In genomic region chr1:86532362-86533051, GRCm38 (mm10) we compare ENCODE assay signal across 8 mouse cellular contexts. TPM values are rescaled to one million over a fixed set of nuclear protein-coding genes. Genes with fewer than 3 reads are reported as not detected.
DNase-seq lines count a peak whose midpoint lies in the region; ATAC-seq lines count a peak whose summit lies in the region.

No protein-coding gene starts in this region.

- peaks cover 39% of the 10 kb centered on the region for H3K4me1 ChIP-seq in forebrain, embryonic 10.5 days
- H3K4me1 ChIP-seq in heart, embryonic 15.5 days (replicated peaks), result peaks cover 34% of the 10 kb centered on the region
- peaks cover 46% of the 10 kb centered on the region for H3K4me1 ChIP-seq in liver, embryonic 13.5 days (replicated peaks)
- H3K4me1 ChIP-seq in stomach, embryonic 15.5 days, result peaks cover 29% of the 10 kb centered on the region

- peak; percentile 95 for DNase-seq in CD4-positive, CD25-positive, alpha-beta regulatory T cell, adult 2 months (ENCODE audit: low read depth, low spot score)
- peak; percentile 95 for DNase-seq in c-Kit-negative CD71-positive TER-119-positive erythroid progenitor cells, embryonic 14.5 days (ENCODE audit: low read depth, low spot score)
- DNase-seq in forebrain, embryonic 10.5 days (ENCODE audit: extremely low spot score, low spot score), result peak; percentile 94
- DNase-seq in kidney, postnatal 14 days, result peak; percentile 92
- peak; percentile 87 for DNase-seq in liver, embryonic 13.5 days
- DNase-seq in neural tube, embryonic 10.5 days (ENCODE audit: extremely low spot score, low spot score), result peak; percentile 97

- peak overlapping the region; percentile 33 for H3K4me3 ChIP-seq in forebrain, embryonic 10.5 days
- H3K4me3 ChIP-seq in heart, embryonic 15.5 days, result no peak overlapping the region
- H3K4me3 ChIP-seq in liver, embryonic 13.5 days (replicated peaks), result no peak overlapping the region
- no peak overlapping the region for H3K4me3 ChIP-seq in stomach, embryonic 15.5 days (replicated peaks)

- 26% methylated on average over 11 of the region's 11 CpGs for WGBS in forebrain, embryonic 10.5 days
- WGBS in heart, embryonic 15.5 days, result 24% methylated on average over 11 of the region's 11 CpGs
- 23% methylated on average over 11 of the region's 11 CpGs for WGBS in liver, embryonic 13.5 days (ENCODE audit: insufficient replicate concordance)
- WGBS in stomach, embryonic 15.5 days, result 26% methylated on average over 11 of the region's 11 CpGs

- H3K4me2 ChIP-seq in heart, embryonic 15.5 days, result peak overlapping the region; percentile 32
- peak overlapping the region; percentile 1; the same call in 1 of the 2 replicates for H3K4me2 ChIP-seq in liver, embryonic 13.5 days
- peak overlapping the region; percentile 14; the same call in 1 of the 2 replicates for H3K4me2 ChIP-seq in stomach, embryonic 15.5 days

- ATAC-seq in heart, embryonic 15.5 days (replicated peaks; ENCODE audit: insufficient number of reproducible peaks, insufficient read depth, low FRiP score, low read depth), result peak; percentile 18; the same call in 1 of the 2 replicates
- ATAC-seq in liver, embryonic 13.5 days (ENCODE audit: low read depth), result peak; percentile 51
- peak; percentile 37 for ATAC-seq in stomach, embryonic 15.5 days (ENCODE audit: insufficient read depth, low FRiP score, low read depth)

- H3K9ac ChIP-seq in heart, embryonic 15.5 days, result no peak overlapping the region
- 0 out of 2 replicates have a peak overlapping the region, but pooled peaks have one; percentile 39 for H3K9ac ChIP-seq in liver, embryonic 13.5 days
- H3K9ac ChIP-seq in stomach, embryonic 15.5 days, result no peak overlapping the region

- H3K9me3 ChIP-seq in forebrain, embryonic 10.5 days, result peaks cover 4% of the 10 kb centered on the region; the same call in 1 of the 2 replicates
- H3K9me3 ChIP-seq in heart, embryonic 15.5 days (replicated peaks), result no peaks in the 10 kb centered on the region
- H3K9me3 ChIP-seq in liver, embryonic 13.5 days (replicated peaks), result no peaks in the 10 kb centered on the region
- H3K9me3 ChIP-seq in stomach, embryonic 15.5 days, result no peaks in the 10 kb centered on the region

- no peaks in the 10 kb centered on the region for H3K27me3 ChIP-seq in forebrain, embryonic 10.5 days (ENCODE audit: poor library complexity, severe bottlenecking)
- no peaks in the 10 kb centered on the region for H3K27me3 ChIP-seq in heart, embryonic 15.5 days
- no peaks in the 10 kb centered on the region for H3K27me3 ChIP-seq in liver, embryonic 13.5 days
- no peaks in the 10 kb centered on the region for H3K27me3 ChIP-seq in stomach, embryonic 15.5 days (replicated peaks)

- H3K36me3 ChIP-seq in forebrain, embryonic 10.5 days (replicated peaks), result peaks cover 61% of the 10 kb centered on the region
- H3K36me3 ChIP-seq in heart, embryonic 15.5 days, result peaks cover 20% of the 10 kb centered on the region
- H3K36me3 ChIP-seq in liver, embryonic 13.5 days, result peaks cover 34% of the 10 kb centered on the region
- peaks cover 15% of the 10 kb centered on the region; the same call in 1 of the 2 replicates for H3K36me3 ChIP-seq in stomach, embryonic 15.5 days

- peak overlapping the region; percentile 45 for H3K27ac ChIP-seq in forebrain, embryonic 10.5 days
- H3K27ac ChIP-seq in heart, embryonic 15.5 days, result peak overlapping the region; percentile 53
- peak overlapping the region; percentile 81 for H3K27ac ChIP-seq in liver, embryonic 13.5 days
- peak overlapping the region; percentile 23 for H3K27ac ChIP-seq in stomach, embryonic 15.5 days

RNA-seq across cellular contexts. Expression of gene Ptma, which starts 6.0 kb away (rescaled TPM):
- 2,941 and 3,273 TPM in 2 replicates for polyA plus RNA-seq in forebrain, embryonic 10.5 days (2016; fragmentation: Nextera tagmentation; extraction: Ambion mirVana)
- 791 and 881 TPM in 2 replicates for polyA plus RNA-seq in heart, embryonic 15.5 days (2015; fragmentation: Nextera tagmentation; extraction: Ambion mirVana)
- polyA plus RNA-seq in liver, embryonic 13.5 days (2015; fragmentation: Nextera tagmentation; extraction: Ambion mirVana), result 1,483 and 1,688 TPM in 2 replicates
- 2,449 and 2,521 TPM in 2 replicates for polyA plus RNA-seq in stomach, embryonic 15.5 days (2015; fragmentation: Nextera tagmentation; extraction: Ambion mirVana)

RNA-seq across cellular contexts. Expression of gene Pde6d, which starts 49.9 kb away (rescaled TPM):
- 64.3 and 68.0 TPM in 2 replicates for polyA plus RNA-seq in forebrain, embryonic 10.5 days (2016; fragmentation: Nextera tagmentation; extraction: Ambion mirVana)
- polyA plus RNA-seq in heart, embryonic 15.5 days (2015; fragmentation: Nextera tagmentation; extraction: Ambion mirVana), result 61.6 and 73.0 TPM in 2 replicates
- polyA plus RNA-seq in liver, embryonic 13.5 days (2015; fragmentation: Nextera tagmentation; extraction: Ambion mirVana), result 31.5 and 35.7 TPM in 2 replicates
- 53.7 and 59.4 TPM in 2 replicates for polyA plus RNA-seq in stomach, embryonic 15.5 days (2015; fragmentation: Nextera tagmentation; extraction: Ambion mirVana)

RNA-seq across cellular contexts. Expression of gene Cops7b, which starts 50.2 kb away (rescaled TPM):
- 74.3 and 75.9 TPM in 2 replicates for polyA plus RNA-seq in forebrain, embryonic 10.5 days (2016; fragmentation: Nextera tagmentation; extraction: Ambion mirVana)
- polyA plus RNA-seq in heart, embryonic 15.5 days (2015; fragmentation: Nextera tagmentation; extraction: Ambion mirVana), result 21.7 and 25.3 TPM in 2 replicates
- 16.7 and 18.5 TPM in 2 replicates for polyA plus RNA-seq in liver, embryonic 13.5 days (2015; fragmentation: Nextera tagmentation; extraction: Ambion mirVana)
- 31.7 and 33.8 TPM in 2 replicates for polyA plus RNA-seq in stomach, embryonic 15.5 days (2015; fragmentation: Nextera tagmentation; extraction: Ambion mirVana)

Comparison
In these comparisons a context has a peak if more than half of its experiments do, and no peak if none do; other contexts are left out.
1. H3K27ac ChIP-seq: peak in every context shown above with its lines; median percentile 81 in liver, embryonic 13.5 days; 53 in heart, embryonic 15.5 days; 45 in forebrain, embryonic 10.5 days; 23 in stomach, embryonic 15.5 days.